Mouse (Mus musculus) hindbrain, embryonic 15.5 days (tissue): ENCODE measurements around the gene Gbx2. TPM values are rescaled to one million over a fixed set of nuclear protein-coding genes. Genes with fewer than 3 reads are reported as not detected.

Experiments used
- polyA plus RNA-seq: library from polyadenylated mRNA; unstranded; fragments of >200 nt; fragmentation: Nextera tagmentation; extraction: Ambion mirVana; gene quantifications from 2 replicates; pipeline ENCODE4 v1.2.1, GENCODE M21; 2015

Gbx2 gene
- polyA plus RNA-seq, 1 experiment from 2014 or later: 42.6 TPM

Other genes starting within 250 kb of the Gbx2 start
- 0.68 and 1.1 TPM in 2 replicates for gene Asb18, start 83.5 kb upstream of the Gbx2 start, polyA plus RNA-seq
- gene Iqca, start 222.2 kb upstream of the Gbx2 start, polyA plus RNA-seq: 0.92 and 1.4 TPM in 2 replicates